Mouse (Mus musculus): Measurements from ENCODE around the gene Olfr771. TPM values are rescaled to one million over a fixed set of nuclear protein-coding genes. Genes with fewer than 3 reads are reported as not detected.

The Olfr771 gene
- total and polyA plus RNA-seq, 3 experiments: not detected

Other genes with a start within 250 kb of the Olfr771 start
Only the 20 nearest of the 24 such genes appear.
- gene Mettl7b, start 203.8 kb downstream of the Olfr771 start, total RNA-seq (2012; rRNA removed): not detected in 2 replicates
- not detected in 2 replicates for gene Mettl7b, start 203.8 kb downstream of the Olfr771 start, total RNA-seq (2014; rRNA removed)
- not detected in 2 replicates for gene Mettl7b, start 203.8 kb downstream of the Olfr771 start, polyA plus RNA-seq (2012; ENCODE audit: insufficient read length, low read depth)
- gene Olfr9, start 175.3 kb downstream of the Olfr771 start, total RNA-seq (2012; rRNA removed): not detected in 2 replicates
- gene Olfr9, start 175.3 kb downstream of the Olfr771 start, total RNA-seq (2014; rRNA removed): not detected in 2 replicates
- not detected in 2 replicates for gene Olfr9, start 175.3 kb downstream of the Olfr771 start, polyA plus RNA-seq (2012; ENCODE audit: insufficient read length, low read depth)
- gene Olfr763, start 154.0 kb downstream of the Olfr771 start, total RNA-seq (2012; rRNA removed): not detected in 2 replicates
- gene Olfr763, start 154.0 kb downstream of the Olfr771 start, total RNA-seq (2014; rRNA removed): not detected in 2 replicates
- gene Olfr763, start 154.0 kb downstream of the Olfr771 start, polyA plus RNA-seq (2012; ENCODE audit: insufficient read length, low read depth): not detected in 2 replicates
- gene Olfr764-ps1, start 124.9 kb downstream of the Olfr771 start, total RNA-seq (2012; rRNA removed): not detected in 2 replicates
- not detected in 2 replicates for gene Olfr764-ps1, start 124.9 kb downstream of the Olfr771 start, total RNA-seq (2014; rRNA removed)
- not detected in 2 replicates for gene Olfr764-ps1, start 124.9 kb downstream of the Olfr771 start, polyA plus RNA-seq (2012; ENCODE audit: insufficient read length, low read depth)
- not detected in 2 replicates for gene Olfr765, start 114.8 kb downstream of the Olfr771 start, total RNA-seq (2012; rRNA removed)
- gene Olfr765, start 114.8 kb downstream of the Olfr771 start, total RNA-seq (2014; rRNA removed): not detected in 2 replicates
- not detected in 2 replicates for gene Olfr765, start 114.8 kb downstream of the Olfr771 start, polyA plus RNA-seq (2012; ENCODE audit: insufficient read length, low read depth)
- not detected in 2 replicates for gene Olfr766-ps1, start 95.8 kb downstream of the Olfr771 start, total RNA-seq (2012; rRNA removed)
- not detected in 2 replicates for gene Olfr766-ps1, start 95.8 kb downstream of the Olfr771 start, total RNA-seq (2014; rRNA removed)
- not detected in 2 replicates for gene Olfr766-ps1, start 95.8 kb downstream of the Olfr771 start, polyA plus RNA-seq (2012; ENCODE audit: insufficient read length, low read depth)
- gene Olfr767, start 81.8 kb downstream of the Olfr771 start, total RNA-seq (2012; rRNA removed): not detected in 2 replicates
- gene Olfr767, start 81.8 kb downstream of the Olfr771 start, total RNA-seq (2014; rRNA removed): not detected in 2 replicates
- not detected in 2 replicates for gene Olfr767, start 81.8 kb downstream of the Olfr771 start, polyA plus RNA-seq (2012; ENCODE audit: insufficient read length, low read depth)
- not detected in 2 replicates for gene Olfr768, start 65.4 kb downstream of the Olfr771 start, total RNA-seq (2012; rRNA removed)
- not detected in 2 replicates for gene Olfr768, start 65.4 kb downstream of the Olfr771 start, total RNA-seq (2014; rRNA removed)
- not detected in 2 replicates for gene Olfr768, start 65.4 kb downstream of the Olfr771 start, polyA plus RNA-seq (2012; ENCODE audit: insufficient read length, low read depth)
- not detected in 2 replicates for gene Olfr769, start 46.9 kb downstream of the Olfr771 start, total RNA-seq (2012; rRNA removed)
- gene Olfr769, start 46.9 kb downstream of the Olfr771 start, total RNA-seq (2014; rRNA removed): not detected in 2 replicates
- gene Olfr769, start 46.9 kb downstream of the Olfr771 start, polyA plus RNA-seq (2012; ENCODE audit: insufficient read length, low read depth): not detected in 2 replicates
- gene Olfr770, start 25.8 kb downstream of the Olfr771 start, total RNA-seq (2012; rRNA removed): not detected in 2 replicates
- not detected in 2 replicates for gene Olfr770, start 25.8 kb downstream of the Olfr771 start, total RNA-seq (2014; rRNA removed)
- gene Olfr770, start 25.8 kb downstream of the Olfr771 start, polyA plus RNA-seq (2012; ENCODE audit: insufficient read length, low read depth): not detected in 2 replicates
- gene Olfr772, start 13.2 kb upstream of the Olfr771 start, total RNA-seq (2012; rRNA removed): not detected in 2 replicates
- gene Olfr772, start 13.2 kb upstream of the Olfr771 start, total RNA-seq (2014; rRNA removed): not detected in 2 replicates
- gene Olfr772, start 13.2 kb upstream of the Olfr771 start, polyA plus RNA-seq (2012; ENCODE audit: insufficient read length, low read depth): not detected in 2 replicates
- not detected in 2 replicates for gene Olfr773, start 22.7 kb upstream of the Olfr771 start, total RNA-seq (2012; rRNA removed)
- gene Olfr773, start 22.7 kb upstream of the Olfr771 start, total RNA-seq (2014; rRNA removed): not detected in 2 replicates
- not detected in 2 replicates for gene Olfr773, start 22.7 kb upstream of the Olfr771 start, polyA plus RNA-seq (2012; ENCODE audit: insufficient read length, low read depth)
- gene Olfr774, start 71.5 kb upstream of the Olfr771 start, total RNA-seq (2012; rRNA removed): not detected in 2 replicates
- not detected in 2 replicates for gene Olfr774, start 71.5 kb upstream of the Olfr771 start, total RNA-seq (2014; rRNA removed)
- not detected in 2 replicates for gene Olfr774, start 71.5 kb upstream of the Olfr771 start, polyA plus RNA-seq (2012; ENCODE audit: insufficient read length, low read depth)
- gene Olfr775, start 83.7 kb upstream of the Olfr771 start, total RNA-seq (2012; rRNA removed): not detected in 2 replicates
- gene Olfr775, start 83.7 kb upstream of the Olfr771 start, total RNA-seq (2014; rRNA removed): not detected in 2 replicates
- not detected in 2 replicates for gene Olfr775, start 83.7 kb upstream of the Olfr771 start, polyA plus RNA-seq (2012; ENCODE audit: insufficient read length, low read depth)
- gene Olfr776, start 94.4 kb upstream of the Olfr771 start, total RNA-seq (2012; rRNA removed): not detected in 2 replicates
- gene Olfr776, start 94.4 kb upstream of the Olfr771 start, total RNA-seq (2014; rRNA removed): not detected in 2 replicates
- gene Olfr776, start 94.4 kb upstream of the Olfr771 start, polyA plus RNA-seq (2012; ENCODE audit: insufficient read length, low read depth): not detected in 2 replicates
- not detected in 2 replicates for gene Olfr777, start 106.7 kb upstream of the Olfr771 start, total RNA-seq (2012; rRNA removed)
- gene Olfr777, start 106.7 kb upstream of the Olfr771 start, total RNA-seq (2014; rRNA removed): not detected in 2 replicates
- gene Olfr777, start 106.7 kb upstream of the Olfr771 start, polyA plus RNA-seq (2012; ENCODE audit: insufficient read length, low read depth): not detected in 2 replicates
- not detected in 2 replicates for gene Olfr780, start 153.4 kb upstream of the Olfr771 start, total RNA-seq (2012; rRNA removed)
- not detected in 2 replicates for gene Olfr780, start 153.4 kb upstream of the Olfr771 start, total RNA-seq (2014; rRNA removed)
- gene Olfr780, start 153.4 kb upstream of the Olfr771 start, polyA plus RNA-seq (2012; ENCODE audit: insufficient read length, low read depth): not detected in 2 replicates
- gene Olfr781, start 164.1 kb upstream of the Olfr771 start, total RNA-seq (2012; rRNA removed): not detected in 2 replicates
- gene Olfr781, start 164.1 kb upstream of the Olfr771 start, total RNA-seq (2014; rRNA removed): not detected in 2 replicates
- gene Olfr781, start 164.1 kb upstream of the Olfr771 start, polyA plus RNA-seq (2012; ENCODE audit: insufficient read length, low read depth): not detected in 2 replicates
- gene Olfr782, start 184.1 kb upstream of the Olfr771 start, total RNA-seq (2012; rRNA removed): not detected in 2 replicates
- gene Olfr782, start 184.1 kb upstream of the Olfr771 start, total RNA-seq (2014; rRNA removed): not detected in 2 replicates
- gene Olfr782, start 184.1 kb upstream of the Olfr771 start, polyA plus RNA-seq (2012; ENCODE audit: insufficient read length, low read depth): not detected in 2 replicates
- 0.04 and 0.08 TPM in 2 replicates for gene Olfr784, start 219.3 kb upstream of the Olfr771 start, total RNA-seq (2012; rRNA removed)
- not detected in 2 replicates for gene Olfr784, start 219.3 kb upstream of the Olfr771 start, total RNA-seq (2014; rRNA removed)
- gene Olfr784, start 219.3 kb upstream of the Olfr771 start, polyA plus RNA-seq (2012; ENCODE audit: insufficient read length, low read depth): 0.10 TPM in 1 of 2 replicates, not detected in the other